Mouse (Mus musculus) brain, adult 2 months (tissue): ENCODE results near the gene Fam71f1.

Experiments used
- DNase-seq: peaks from one replicate; pipeline ENCODE4 v3.0.0; 2011; ENCODE audit warnings: low read depth, low spot score

Fam71f1 gene

DNA sequence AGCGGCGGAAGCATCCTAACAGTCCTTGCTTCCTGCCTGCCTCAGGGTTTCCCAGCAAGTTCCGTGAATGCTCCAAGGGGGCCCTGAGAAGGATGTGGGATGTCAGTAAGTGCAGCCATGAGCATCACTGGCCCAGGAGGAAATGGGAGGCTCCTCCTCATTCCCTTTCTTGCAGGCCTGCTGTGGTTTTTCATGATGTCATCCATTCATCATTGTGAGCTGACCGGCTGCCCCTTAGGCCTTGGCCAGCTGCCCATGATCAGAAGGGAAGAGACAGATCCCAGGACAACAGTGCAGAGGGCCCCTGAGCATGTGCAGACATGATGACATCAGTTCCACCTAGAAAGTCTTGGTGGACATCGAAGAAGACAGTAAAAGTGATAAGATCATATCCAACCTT is at the start of gene Fam71f1:
Gene Fam71f1 (plus strand): TSS at position 262 of the 400 bp plus-strand sequence.
- DNase-seq: peak; percentile 24

DNA sequence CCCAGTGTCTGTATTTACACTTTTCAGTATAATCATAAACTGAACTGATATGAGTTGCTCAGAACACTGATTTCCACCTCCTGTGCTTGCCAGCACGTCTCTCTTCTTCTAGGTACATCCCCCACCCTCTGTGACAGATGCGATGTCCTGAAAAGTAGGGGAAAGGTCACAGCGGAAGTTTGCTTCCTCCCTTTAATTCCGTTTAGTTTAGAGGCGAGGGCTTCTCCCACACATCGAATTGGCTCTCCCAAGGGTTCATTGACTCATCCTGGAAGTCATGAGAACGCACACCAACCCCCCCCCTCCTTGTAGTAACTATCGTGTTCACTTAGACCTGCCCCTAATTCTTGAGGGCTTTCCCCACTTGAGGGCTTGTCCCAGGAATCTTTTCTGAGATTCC is 48.0 kb upstream of the Fam71f1 start:
- DNase-seq: peak; percentile 7

- peak; percentile 97 for DNase-seq
Measured at GRCm38 (mm10) chr6:29272312-29273072, 46.4 kb upstream of the Fam71f1 start, which contains the start of gene Hilpda. Gene Hilpda (plus strand): TSS chr6:29272488.

GRCm38 (mm10) chr6:29276746-29277145 is 42.2 kb upstream of the Fam71f1 start:
- no peak for DNase-seq

DNA sequence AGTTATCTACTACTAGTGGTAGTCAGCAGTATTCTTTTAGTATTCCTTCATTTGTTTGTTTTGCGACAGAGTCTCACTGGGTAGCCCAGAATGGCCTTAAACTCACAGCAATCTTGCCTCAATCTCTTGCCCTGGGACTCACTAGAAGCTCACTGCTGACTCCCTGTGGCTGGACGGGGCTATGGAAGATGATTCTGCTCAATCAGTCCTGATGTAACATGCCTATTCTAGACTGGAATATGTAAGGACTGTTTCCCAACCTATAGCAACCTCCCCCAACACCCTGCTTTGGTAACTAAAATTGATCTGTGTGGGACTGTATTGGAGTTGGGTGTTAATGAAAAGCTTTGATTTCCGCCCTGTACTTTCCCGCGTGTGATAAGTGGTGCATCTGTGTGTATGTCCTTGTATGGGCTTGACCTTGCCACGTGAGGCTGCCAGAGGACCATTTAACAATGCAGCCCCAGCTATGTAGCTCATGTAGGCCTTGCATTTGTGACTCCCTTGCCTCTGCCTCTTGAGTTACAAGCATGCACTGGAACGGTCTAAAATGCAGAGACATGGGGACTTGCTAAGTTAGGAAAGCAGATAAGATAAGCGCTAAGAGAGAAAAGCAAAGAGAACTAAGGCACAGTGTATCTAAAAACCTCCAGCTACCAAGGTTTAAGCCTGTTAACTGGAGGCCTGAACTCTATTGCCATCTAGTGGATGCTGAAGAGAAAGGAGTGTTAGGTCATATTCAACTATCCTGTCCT is 40.2 kb upstream of the Fam71f1 start:
- DNase-seq: peak; percentile 87

- no peak for DNase-seq
Measured at GRCm38 (mm10) chr6:29279293-29279692, 39.6 kb upstream of the Fam71f1 start, which contains the start of gene Fam71f2. Gene Fam71f2 (plus strand): TSS chr6:29279593.

- DNase-seq: no peak
Measured at GRCm38 (mm10) chr6:29280671-29281070, 38.3 kb upstream of the Fam71f1 start.

DNA sequence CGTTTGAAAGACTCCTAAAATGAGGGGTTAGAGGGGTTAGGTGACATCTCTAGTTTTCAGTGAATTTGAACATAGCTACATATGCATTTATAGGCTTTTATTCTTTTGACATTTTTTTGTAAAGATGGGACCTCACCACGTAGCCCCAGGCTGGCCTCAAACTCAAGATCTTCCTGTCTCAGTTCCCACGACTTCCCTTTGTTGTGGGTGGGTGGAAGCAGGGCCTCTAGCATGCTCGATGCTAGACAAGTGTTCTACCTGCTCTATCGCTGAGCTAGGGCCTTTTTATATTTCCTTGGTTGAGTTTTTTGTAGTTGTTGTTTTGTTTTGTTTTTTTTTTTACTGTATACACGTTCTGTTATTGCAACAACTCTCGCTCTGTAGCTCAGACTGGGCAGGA is 32.1 kb upstream of the Fam71f1 start:
- DNase-seq: no peak

GRCm38 (mm10) chr6:29287481-29287880 is 31.5 kb upstream of the Fam71f1 start:
- DNase-seq: no peak

DNA sequence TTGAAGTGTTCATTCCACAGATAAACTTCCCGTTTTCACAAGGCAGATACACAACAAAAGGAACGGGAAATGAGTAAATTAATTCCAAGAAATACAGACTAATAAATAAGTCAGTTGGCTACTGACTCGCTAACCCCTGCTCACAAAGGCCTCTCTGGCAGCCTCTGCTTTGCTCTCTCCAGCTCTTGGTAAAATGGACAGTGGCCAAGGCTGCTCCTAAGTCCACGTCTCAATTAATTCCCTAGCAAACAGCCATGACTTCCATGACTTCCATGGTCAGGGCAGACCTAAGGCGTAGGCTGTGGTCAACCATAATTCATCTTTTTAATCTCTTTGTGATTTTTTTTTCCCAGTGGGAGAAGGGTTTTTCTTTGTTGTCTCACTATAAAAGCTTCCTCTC is 31.0 kb upstream of the Fam71f1 start:
- no peak for DNase-seq

- DNase-seq: no peak
Measured at GRCm38 (mm10) chr6:29288651-29289050, 30.3 kb upstream of the Fam71f1 start.

DNA sequence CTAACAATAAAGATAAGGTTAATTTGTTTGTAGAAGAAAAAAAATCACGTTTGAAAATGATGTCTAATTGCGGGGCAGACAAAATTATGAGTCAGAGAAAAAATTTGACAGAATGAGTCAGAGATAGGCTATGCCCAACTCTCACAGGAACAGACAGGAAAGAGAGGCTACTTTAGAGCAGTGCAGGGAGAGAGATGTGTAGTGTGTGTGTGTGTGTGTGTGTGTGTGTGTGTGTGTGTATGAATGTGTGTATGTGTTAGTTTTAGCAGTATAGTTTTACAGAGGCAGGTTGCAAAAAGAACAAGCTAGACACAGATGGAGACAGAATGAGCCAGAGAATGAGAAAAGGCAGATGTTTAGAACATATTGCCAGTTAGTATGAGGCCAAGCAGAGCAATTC is 19.8 kb upstream of the Fam71f1 start:
- no peak for DNase-seq

DNA sequence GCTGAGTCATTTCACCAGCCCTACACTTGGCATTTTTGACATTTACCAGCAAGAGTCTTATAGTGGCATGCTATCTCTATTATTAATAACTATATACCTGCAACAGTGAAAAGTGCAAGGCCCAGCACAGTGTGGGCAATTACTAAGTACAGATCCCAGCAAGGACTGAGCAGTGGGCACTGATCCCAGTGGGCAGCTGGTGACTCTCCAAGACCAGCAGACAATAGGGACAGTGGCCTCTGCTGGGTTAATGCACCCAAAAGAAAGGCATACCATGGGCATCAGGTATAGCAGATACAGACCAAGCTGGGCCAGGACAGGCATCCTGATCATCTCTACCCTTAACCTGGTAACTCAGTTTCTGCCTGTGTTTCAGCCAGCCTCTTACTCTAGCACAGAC is 15.7 kb upstream of the Fam71f1 start:
- no peak for DNase-seq

DNA sequence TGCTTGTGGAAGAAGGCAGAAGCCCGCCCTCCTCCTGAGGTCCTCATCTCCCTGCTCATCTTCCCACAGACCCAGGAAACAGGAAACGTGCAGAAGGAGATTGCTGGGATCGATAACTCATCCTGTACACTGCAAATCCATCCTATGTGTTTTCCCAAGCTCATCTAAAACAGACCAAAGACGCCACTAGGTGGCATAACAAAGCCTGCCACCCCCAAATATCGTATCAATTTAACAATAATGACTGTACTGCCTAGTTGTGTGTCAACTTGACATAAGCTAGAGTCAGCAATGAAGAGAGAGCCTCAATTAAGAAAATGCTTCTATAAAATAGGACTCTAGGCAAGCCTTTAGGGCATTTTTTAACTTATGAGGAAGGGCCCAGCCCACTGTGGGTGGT is 15.2 kb upstream of the Fam71f1 start:
- DNase-seq: peak; percentile 8

- DNase-seq: no peak
Measured at GRCm38 (mm10) chr6:29305462-29305861, 13.5 kb upstream of the Fam71f1 start.

- DNase-seq: no peak
Measured at GRCm38 (mm10) chr6:29308846-29309605, 9.9 kb upstream of the Fam71f1 start.

GRCm38 (mm10) chr6:29313690-29314202 is 5.2 kb upstream of the Fam71f1 start:
- DNase-seq: no peak

DNA sequence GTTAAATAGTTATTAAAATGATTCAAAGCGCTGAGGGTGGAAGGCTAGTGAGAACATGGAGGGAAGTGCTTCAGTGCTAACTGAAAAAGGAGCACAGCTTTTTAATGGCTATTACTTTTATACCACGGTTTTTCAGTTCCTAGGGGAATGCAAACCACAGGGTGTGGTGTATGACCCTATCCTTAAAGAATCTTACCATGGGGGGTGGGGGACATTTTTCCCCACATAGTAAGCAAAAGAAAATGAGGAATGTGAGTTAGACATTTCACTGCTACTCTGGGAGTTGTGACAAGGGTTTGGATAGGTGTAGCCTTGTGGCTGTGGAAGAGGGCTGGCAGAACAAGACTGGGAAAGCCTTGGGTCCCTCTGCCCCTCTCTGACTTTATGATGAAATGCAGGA is 1.7 kb upstream of the Fam71f1 start:
- no peak for DNase-seq

- peak; percentile 45 for DNase-seq
Measured at GRCm38 (mm10) chr6:29317941-29318340, 999 bp upstream of the Fam71f1 start.

- no peak for DNase-seq
Measured at GRCm38 (mm10) chr6:29321586-29321985, 2.6 kb downstream of the Fam71f1 start.

DNA sequence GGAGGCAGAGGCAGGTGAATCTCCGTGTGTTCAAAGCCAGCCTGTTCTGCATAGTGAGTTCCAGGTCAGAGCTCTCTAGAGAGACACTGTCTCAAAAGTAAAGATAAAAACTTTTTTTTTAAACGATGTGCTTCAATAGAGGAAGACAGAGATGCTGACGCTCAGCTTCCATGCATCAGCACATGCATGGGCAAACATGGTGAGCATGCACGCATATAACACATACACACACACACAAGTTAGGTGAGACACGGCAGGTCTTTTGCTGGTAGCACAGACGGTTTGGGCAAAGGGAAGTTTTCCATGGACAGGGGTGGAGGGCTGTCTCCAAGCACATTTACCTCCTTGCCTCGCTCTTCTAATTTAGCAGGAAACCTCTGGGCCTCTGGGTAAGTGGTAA is 3.2 kb downstream of the Fam71f1 start:
- no peak for DNase-seq

GRCm38 (mm10) chr6:29322735-29323134 is 3.8 kb downstream of the Fam71f1 start:
- no peak for DNase-seq
